Mouse (Mus musculus) urinary bladder, postnatal 4 days (tissue): ENCODE data around the gene 1700001J03Rik.
"Not testable (repeated sequence)": the region's sequence is repeated elsewhere in the genome, so short reads cannot be mapped to it uniquely, and the experiment has no call there.

Experiments used
- DNase-seq, 2 experiments: peaks; one replicate each; pipeline ENCODE4 v3.0.0; 2021 to 2022; ENCODE audit warnings: low spot score in 2 of 2

The 1700001J03Rik gene

DNA sequence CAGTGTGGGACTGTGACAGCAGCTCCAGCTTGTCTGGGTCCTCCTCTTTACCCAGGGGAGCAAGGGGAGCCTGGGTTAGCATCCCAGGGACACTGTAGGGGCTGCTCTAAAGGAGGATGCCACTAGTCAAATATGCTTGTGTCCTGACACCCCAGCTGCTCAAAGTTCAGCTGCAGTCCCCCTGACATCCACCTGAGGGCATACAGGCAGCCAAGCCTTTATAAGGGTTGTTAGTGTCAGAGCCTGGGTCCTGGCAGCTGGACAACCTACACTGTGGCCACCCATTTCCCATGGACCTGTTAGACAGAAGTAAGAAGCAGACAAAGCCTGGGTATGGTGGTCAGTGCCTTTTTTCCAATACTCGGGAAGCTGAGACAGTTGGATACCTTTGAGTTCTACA, 3.0 kb upstream of the 1700001J03Rik start:
- DNase-seq: no peak

DNA sequence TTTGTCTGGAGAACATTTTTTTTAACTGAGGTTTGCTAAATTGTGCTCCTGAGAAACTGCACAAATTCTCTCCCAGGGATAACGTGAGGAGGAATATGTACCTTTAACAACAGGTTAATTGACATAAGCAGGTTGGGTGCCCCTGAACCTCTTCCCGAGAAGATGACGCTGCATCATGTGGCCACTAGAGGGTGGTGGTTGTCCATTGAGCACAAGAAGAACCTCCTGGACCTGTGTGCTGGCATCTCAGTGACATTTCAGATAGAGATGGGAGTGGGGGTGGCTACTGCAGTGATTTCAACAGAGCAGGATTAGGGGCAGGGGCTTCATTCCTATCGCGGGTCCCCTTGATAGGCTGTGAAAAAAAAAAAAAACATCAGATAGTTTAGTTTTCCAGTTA, 2.3 kb upstream of the 1700001J03Rik start:
- not testable (repeated sequence) for DNase-seq

DNA sequence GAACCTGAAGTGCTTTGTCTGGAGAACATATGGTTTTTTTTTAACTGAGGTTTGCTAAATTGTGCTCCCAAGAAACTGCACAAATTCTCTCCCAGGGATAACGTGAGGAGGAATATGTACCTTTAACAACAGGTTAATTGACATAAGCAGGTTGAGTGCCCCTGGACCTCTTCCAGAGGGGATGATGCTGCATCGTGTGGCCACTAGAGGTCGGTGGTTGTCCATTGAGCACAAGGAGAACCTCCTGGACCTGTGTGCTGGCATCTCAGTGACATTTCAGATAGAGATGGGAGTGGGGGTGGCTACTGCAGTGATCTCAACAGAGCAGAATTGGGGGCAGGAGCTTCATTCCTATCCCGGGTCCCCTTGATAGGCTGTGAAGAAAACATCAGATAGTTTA, 12.4 kb downstream of the 1700001J03Rik start:
- DNase-seq: not testable (repeated sequence)

DNA sequence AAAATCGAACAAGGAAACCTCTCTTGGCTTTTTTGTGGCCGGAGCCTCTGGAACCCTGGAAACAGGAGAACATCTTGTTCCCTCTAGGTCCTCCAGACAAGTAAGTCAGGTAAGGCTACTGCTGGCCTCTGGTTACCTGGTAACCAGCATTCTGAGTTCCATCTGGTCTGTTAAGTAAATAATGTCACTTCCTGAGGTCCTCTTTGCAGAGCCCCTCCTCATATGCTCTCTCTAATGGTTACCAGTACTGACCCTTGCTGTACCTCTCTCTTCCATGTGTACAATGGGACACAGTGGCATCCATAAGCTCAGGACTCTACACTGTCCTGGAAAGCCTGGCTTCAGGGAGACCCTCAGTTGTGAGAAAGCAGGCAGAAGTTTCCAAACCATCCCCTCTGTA, 14.5 kb downstream of the 1700001J03Rik start, which contains the start of gene Gm6309:
TSS of gene Gm6309 (minus strand) at position 101 of the 400 bp plus-strand sequence.
- not testable (repeated sequence) for DNase-seq

DNA sequence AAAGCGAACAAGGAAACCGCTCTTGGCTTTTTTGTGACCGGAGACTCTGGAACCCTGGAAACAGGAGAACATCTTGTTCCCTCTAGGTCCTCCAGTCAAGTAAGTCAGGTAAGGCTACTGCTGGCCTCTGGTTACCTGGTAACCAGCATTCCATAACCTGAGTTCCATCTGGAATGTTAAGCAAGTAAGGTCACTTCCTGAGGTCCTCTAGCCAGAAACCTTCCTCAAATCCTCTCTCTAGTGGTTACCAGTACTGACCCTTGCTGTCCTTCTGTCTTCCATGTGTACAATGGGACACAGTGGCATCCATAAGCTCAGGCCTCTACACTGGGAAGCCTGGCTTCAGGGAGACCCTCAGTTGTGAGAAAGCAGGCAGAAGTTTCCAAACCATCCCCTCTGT, 24.7 kb downstream of the 1700001J03Rik start, which contains the start of gene Gm5565:
TSS of gene Gm5565 (minus strand) at position 101 of the 400 bp plus-strand sequence.
- DNase-seq: not testable (repeated sequence)

DNA sequence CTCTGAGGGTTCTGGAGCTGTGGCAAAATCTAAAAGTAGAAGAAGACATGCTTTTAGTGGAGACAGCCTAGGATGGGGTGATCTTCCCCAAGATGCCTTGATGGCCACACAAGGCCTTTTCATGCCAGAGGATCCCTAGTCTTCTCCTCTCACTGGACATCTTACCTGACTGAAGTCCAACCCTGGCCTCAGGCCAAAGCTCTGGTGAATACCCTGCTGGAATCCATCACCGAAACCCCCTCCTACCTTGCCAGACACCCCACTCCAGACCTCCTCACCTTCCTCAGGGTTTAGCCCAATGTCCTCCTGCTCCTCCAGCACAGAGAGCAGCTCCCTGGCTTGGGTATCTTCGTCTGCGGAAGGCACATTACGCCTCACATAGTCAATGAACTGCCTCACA, 26.8 kb downstream of the 1700001J03Rik start:
- DNase-seq: not testable (repeated sequence)

DNA sequence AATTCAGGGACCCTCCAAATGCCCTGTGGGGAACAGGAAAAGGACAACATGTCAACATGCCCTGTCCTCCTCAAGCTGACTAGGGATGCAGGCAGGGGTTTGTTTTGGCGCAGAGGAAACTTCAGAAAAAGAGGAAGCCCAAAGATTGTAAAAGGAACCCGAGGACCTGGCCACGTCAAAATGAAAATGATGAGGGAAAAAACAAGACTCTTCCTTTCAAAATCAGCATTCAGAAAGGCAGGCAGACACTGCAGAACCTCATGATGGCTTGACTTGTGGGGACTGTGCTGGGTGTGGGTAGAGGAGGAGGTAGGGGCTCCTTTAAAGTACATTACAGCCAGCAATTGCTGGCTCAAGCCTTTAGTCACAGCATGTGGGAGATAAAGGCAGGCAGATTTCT, 34.6 kb downstream of the 1700001J03Rik start:
- DNase-seq: no peak

DNA sequence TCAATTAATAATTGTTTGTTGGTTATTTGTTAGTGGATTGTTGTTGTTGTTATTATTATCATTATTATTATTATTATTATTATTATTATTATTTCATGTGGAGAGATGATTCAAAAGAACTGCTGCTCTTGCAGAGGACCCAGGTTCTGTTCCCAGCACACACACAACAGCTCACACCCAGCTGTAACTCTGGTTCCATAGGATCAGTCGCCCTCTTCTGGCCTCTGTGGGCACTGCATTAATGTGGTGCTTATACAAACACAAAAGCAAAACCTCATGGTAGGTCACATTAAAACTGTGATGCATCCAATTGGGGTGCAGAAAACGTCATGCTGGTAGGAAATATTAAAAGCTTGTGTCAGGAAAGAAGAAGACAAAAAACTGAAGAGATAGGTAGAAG, 37.2 kb downstream of the 1700001J03Rik start:
- DNase-seq: no peak
